Mouse (Mus musculus) embryonic fibroblast, embryonic 13.5 days (primary cell): ENCODE measurements at regions not wholly inside any gene's neighbourhood (a gene's known extent, or its start where the extent isn't known, plus 50 kb on each side); places are given as distances from the start of the nearest gene placed in this dataset.

Experiments used
- CTCF ChIP-seq: IDR thresholded peaks from 2 replicates; pipeline ENCODE4 v1.5.1; 2011; ENCODE audit warnings: mild to moderate bottlenecking, control low read depth, low read length, moderate library complexity, borderline replicate concordance; ENCODE audit not compliant: insufficient read depth
- POLR2A ChIP-seq: IDR thresholded peaks from 2 replicates; pipeline ENCODE4 v1.6.1; 2011; ENCODE audit warnings: low read depth, mild to moderate bottlenecking, control low read depth, low read length, moderate library complexity

- TF ChIP-seq CTCF (peak; percentile 9; the same call in 1 of the 2 replicates), POLR2A (no peak)
Observed at GRCm38 (mm10) chr6:93363846-93364245, 420.6 kb upstream of the Adamts9 start.
